Comparison of ENCODE assay signal across 8 mouse cellular contexts in genomic region chr17:33684671-33685231, GRCm38 (mm10). TPM values are rescaled to one million over a fixed set of nuclear protein-coding genes. Genes with fewer than 3 reads are reported as not detected.
DNase-seq lines count a peak whose midpoint lies in the region; ATAC-seq lines count a peak whose summit lies in the region.

No protein-coding gene starts in this region.

- peak overlapping the region; percentile 98 for H3K4me2 ChIP-seq in limb, embryonic 11.5 days (ENCODE audit: low read depth, severe bottlenecking)
- H3K4me2 ChIP-seq in midbrain, embryonic 13.5 days (replicated peaks), result peak overlapping the region; percentile 96

- peak overlapping the region; percentile 94 for H3K4me3 ChIP-seq in limb, embryonic 11.5 days (ENCODE audit: low read depth, low read length)
- peak overlapping the region; percentile 76 for H3K4me3 ChIP-seq in midbrain, embryonic 13.5 days (replicated peaks)

- peaks cover 2% of the 10 kb centered on the region; the same call in 1 of the 2 replicates for H3K36me3 ChIP-seq in limb, embryonic 11.5 days (ENCODE audit: control insufficient read depth, insufficient read depth, low read length)
- H3K36me3 ChIP-seq in midbrain, embryonic 13.5 days, result no peaks in the 10 kb centered on the region

- peak; percentile 21 for DNase-seq in ovary, adult 18-20 months (ENCODE audit: low spot score)
- DNase-seq in ovary, postnatal 10 days (ENCODE audit: low spot score), result no peak
- peak; percentile 27 for DNase-seq in embryo, embryonic 11.5 days (ENCODE audit: low read depth, low spot score)
- peak; percentile 29 to 67 for DNase-seq in gastrocnemius, postnatal 4 days (ENCODE audit: low spot score in 2 of 2)
- peak; percentile 70 for DNase-seq in kidney, adult 18-20 months
- DNase-seq in limb, embryonic 11.5 days (ENCODE audit: low spot score), result peak; percentile 75
- peak; percentile 49 to 59 for DNase-seq in spleen, postnatal 14 days (ENCODE audit: low spot score in 2 of 2)

- H3K27me3 ChIP-seq in limb, embryonic 11.5 days (ENCODE audit: control insufficient read depth, insufficient read depth, low read length), result no peaks in the 10 kb centered on the region
- no peaks in the 10 kb centered on the region for H3K27me3 ChIP-seq in midbrain, embryonic 13.5 days

- ATAC-seq in limb, embryonic 11.5 days (ENCODE audit: insufficient number of reproducible peaks, low FRiP score, low TSS enrichment, low read depth), result peak; percentile 58
- ATAC-seq in midbrain, embryonic 13.5 days, result peak; percentile 90

- WGBS in limb, embryonic 11.5 days, result under 1% methylated on average over 39 of the region's 44 CpGs
- 0% methylated on average over 38 of the region's 44 CpGs for WGBS in midbrain, embryonic 13.5 days

- H3K4me1 ChIP-seq in limb, embryonic 11.5 days (ENCODE audit: control insufficient read depth, insufficient read depth, low read length), result peaks cover 15% of the 10 kb centered on the region
- H3K4me1 ChIP-seq in midbrain, embryonic 13.5 days (replicated peaks), result peaks cover 47% of the 10 kb centered on the region

- peak overlapping the region; percentile 86 for H3K27ac ChIP-seq in limb, embryonic 11.5 days (replicated peaks; ENCODE audit: low read depth, low read length)
- H3K27ac ChIP-seq in midbrain, embryonic 13.5 days, result peak overlapping the region; percentile 97

- H3K9ac ChIP-seq in limb, embryonic 11.5 days (ENCODE audit: low read length), result peak overlapping the region; percentile 100
- peak overlapping the region; percentile 92 for H3K9ac ChIP-seq in midbrain, embryonic 13.5 days (replicated peaks)

- H3K9me3 ChIP-seq in limb, embryonic 11.5 days (ENCODE audit: control insufficient read depth, low read length), result no peaks in the 10 kb centered on the region
- H3K9me3 ChIP-seq in midbrain, embryonic 13.5 days, result no peaks in the 10 kb centered on the region

RNA-seq across cellular contexts. Expression of gene Hnrnpm, which starts 1.9 kb away (rescaled TPM):
- total RNA-seq in gastrocnemius, postnatal 4 days (2021), result 100 to 1,000 TPM; 145 to 171 TPM
- polyA plus RNA-seq in limb, embryonic 11.5 days (2014; fragmentation: Nextera tagmentation; extraction: Ambion mirVana), result 644 and 689 TPM in 2 replicates
- 283 and 294 TPM in 2 replicates for polyA plus RNA-seq in midbrain, embryonic 13.5 days (2015; fragmentation: Nextera tagmentation; extraction: Ambion mirVana)

RNA-seq across cellular contexts. Expression of gene March2, which starts 33.7 kb away (rescaled TPM):
- total RNA-seq in gastrocnemius, postnatal 4 days (2021), result 10 to 100 TPM; 67.5 to 67.8 TPM
- polyA plus RNA-seq in limb, embryonic 11.5 days (2014; fragmentation: Nextera tagmentation; extraction: Ambion mirVana), result 30.3 and 30.6 TPM in 2 replicates
- polyA plus RNA-seq in midbrain, embryonic 13.5 days (2015; fragmentation: Nextera tagmentation; extraction: Ambion mirVana), result 54.4 and 55.8 TPM in 2 replicates

RNA-seq across cellular contexts. Expression of gene Pram1, which starts 46.9 kb away (rescaled TPM):
- total RNA-seq in gastrocnemius, postnatal 4 days (2021), result 1 to 10 TPM in 1 of 2 experiments, under 1 TPM in 1; 0.96 to 1.5 TPM
- 0.67 and 0.84 TPM in 2 replicates for polyA plus RNA-seq in limb, embryonic 11.5 days (2014; fragmentation: Nextera tagmentation; extraction: Ambion mirVana)
- polyA plus RNA-seq in midbrain, embryonic 13.5 days (2015; fragmentation: Nextera tagmentation; extraction: Ambion mirVana), result 0.81 and 0.93 TPM in 2 replicates

RNA-seq across cellular contexts. Expression of gene Zfp414, which starts 55.9 kb away (rescaled TPM):
- 10 to 100 TPM; 28.2 to 32.7 TPM for total RNA-seq in gastrocnemius, postnatal 4 days (2021)
- polyA plus RNA-seq in limb, embryonic 11.5 days (2014; fragmentation: Nextera tagmentation; extraction: Ambion mirVana), result 72.9 and 75.7 TPM in 2 replicates
- polyA plus RNA-seq in midbrain, embryonic 13.5 days (2015; fragmentation: Nextera tagmentation; extraction: Ambion mirVana), result 68.0 and 69.0 TPM in 2 replicates
